Mouse (Mus musculus): ENCODE measurements around the gene Zfp239.

- TF ChIP-seq EP300 (IDR thresholded peaks at IDR 0.05) (no peak), CTCF (IDR thresholded peaks at IDR 0.05) (peak; percentile 78)
These were observed 36.5 kb upstream of the Zfp239 start for GRCm38 (mm10) chr6:117825369-117825768.
